Mouse (Mus musculus): ENCODE data around the gene Tipin.

The Tipin gene

GRCm38 (mm10) chr9:64347377-64347776, 66.0 kb downstream of the Tipin start:
- 0% methylated on average over 1 of the region's 1 CpGs for WGBS

DNA sequence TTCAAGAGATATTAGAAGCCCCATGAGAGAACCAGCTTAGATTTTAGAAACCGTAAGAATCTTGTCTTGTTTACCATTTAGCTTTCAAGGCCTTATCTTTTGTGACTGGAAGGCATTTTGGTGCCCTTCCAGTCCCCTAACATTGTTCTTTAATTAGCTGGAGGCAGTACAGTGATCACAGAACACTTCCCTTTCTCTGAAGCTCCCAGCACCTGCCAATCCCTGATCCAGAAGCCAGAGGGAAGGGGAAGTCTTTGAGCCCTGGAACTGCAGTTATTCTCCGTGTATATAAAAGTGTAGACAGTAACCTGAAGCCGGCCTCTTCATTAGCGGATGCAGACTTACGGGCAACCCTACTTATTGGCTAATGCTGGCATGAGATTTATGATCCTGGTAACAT, 68.1 kb downstream of the Tipin start:
- 76% methylated on average over 5 of the region's 5 CpGs for WGBS

DNA sequence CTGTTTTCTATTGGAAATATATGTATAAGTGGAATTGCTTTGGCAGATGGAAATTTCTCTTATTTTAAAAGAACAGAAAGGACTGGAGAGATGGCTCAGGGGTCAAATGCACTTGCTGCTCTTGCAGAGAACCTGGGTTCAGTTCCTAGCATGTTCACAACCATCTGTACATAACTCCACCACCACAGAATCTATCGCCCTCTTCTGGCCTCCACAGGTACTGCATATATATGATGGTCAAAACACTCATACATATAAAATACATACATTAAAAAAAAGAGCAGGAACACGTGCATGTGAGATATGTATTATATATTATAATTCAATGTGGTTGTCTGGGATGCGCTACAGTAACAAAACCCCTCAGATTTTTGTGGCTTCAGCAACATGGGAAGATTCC, 69.8 kb downstream of the Tipin start:
- 57% methylated on average over 3 of the region's 3 CpGs for WGBS
